Mouse (Mus musculus) liver, postnatal 0 days (tissue): ENCODE results near the gene Dock1. TPM values are rescaled to one million over a fixed set of nuclear protein-coding genes. Genes with fewer than 3 reads are reported as not detected.

Experiments used
- ATAC-seq: fragments of 200-750 bp; cut with Nextera tagmentation; 2 replicates; pipeline ENCODE4 v1.8.0; 2017; ENCODE audit warnings: mild to moderate bottlenecking, moderate library complexity
- DNase-seq: peaks from one replicate; pipeline ENCODE4 v3.0.0-alpha.2; 2016
- H3K27ac ChIP-seq: fragments of 300-500 bp; sonication (generic); 2 replicates; pipeline ENCODE4 v1.5.1; 2014; ENCODE audit warnings: antibody characterized with exemption, moderate library complexity, mild to moderate bottlenecking, low read depth
- H3K27me3 ChIP-seq: fragments of 300-500 bp; sonication (generic); 2 replicates; pipeline ENCODE4 v1.6.1; 2014; ENCODE audit warnings: low read length, control low read depth, mixed read lengths; ENCODE audit not compliant: insufficient read depth
- H3K36me3 ChIP-seq: fragments of 300-500 bp; sonication (generic); replicated peaks from 2 replicates; pipeline ENCODE4 v1.6.1; 2014; ENCODE audit warnings: mild to moderate bottlenecking, control low read depth, low read length, moderate library complexity, mixed read lengths; ENCODE audit not compliant: insufficient read depth
- H3K4me1 ChIP-seq: fragments of 300-500 bp; sonication (generic); 2 replicates; pipeline ENCODE4 v1.6.1; 2014; ENCODE audit warnings: antibody characterized with exemption, mild to moderate bottlenecking, control low read depth; ENCODE audit not compliant: insufficient read depth
- H3K4me2 ChIP-seq: fragments of 300-500 bp; sonication (generic); 2 replicates; pipeline ENCODE4 v1.6.1; 2014; ENCODE audit warnings: low read depth, mild to moderate bottlenecking, low read length, moderate library complexity, mixed read lengths
- H3K4me3 ChIP-seq: fragments of 300-500 bp; sonication (generic); 2 replicates; pipeline ENCODE4 v1.5.1; 2014; ENCODE audit warnings: low read depth, low read length
- H3K9ac ChIP-seq: fragments of 300-500 bp; sonication (generic); replicated peaks from 2 replicates; pipeline ENCODE4 v1.6.1; 2014; ENCODE audit warnings: mild to moderate bottlenecking, moderate library complexity
- H3K9me3 ChIP-seq: fragments of 300-500 bp; sonication (generic); 2 replicates; pipeline ENCODE4 v1.6.1; 2016; ENCODE audit warnings: mild to moderate bottlenecking, control low read depth, low read length, mixed read lengths
- CTCF ChIP-seq: sonication (generic); IDR thresholded peaks from 2 replicates; pipeline ENCODE4 v1.5.1; 2016; ENCODE audit warnings: antibody characterized with exemption, low read depth
- EP300 ChIP-seq: IDR thresholded peaks from 2 replicates; pipeline ENCODE4 v1.6.1; 2016; ENCODE audit warnings: antibody characterized with exemption, low read depth, mild to moderate bottlenecking
- WGBS: fragments of 180-500 bp; shearing (Covaris S2); extraction: QIAGEN DNeasy Blood & Tissue Kit; methylation state at CpG from one replicate; pipeline ENCODE4 v1.1.7; 2014; ENCODE audit not compliant: insufficient replicate concordance; 5-methylcytosine and 5-hydroxymethylcytosine counted together
- polyA plus RNA-seq: library from polyadenylated mRNA; unstranded; fragments of >200 nt; fragmentation: Nextera tagmentation; extraction: Ambion mirVana; gene quantifications from 2 replicates; pipeline ENCODE4 v1.2.1, GENCODE M21; 2015

The Dock1 gene
- polyA plus RNA-seq, 1 experiment from 2014 or later = 3.2 TPM

- WGBS = 80% methylated on average over 5 of the region's 5 CpGs
- no peak overlapping the region for H3K9ac ChIP-seq
- TF ChIP-seq EP300 = no peak
- no peak for TF ChIP-seq CTCF
- H3K4me1 ChIP-seq = peaks cover 10% of the 10 kb centered on the region
- no peaks in the 10 kb centered on the region for H3K9me3 ChIP-seq
- no peaks in the 10 kb centered on the region for H3K27me3 ChIP-seq
- no peak overlapping the region for H3K27ac ChIP-seq
- H3K4me2 ChIP-seq = no peak overlapping the region
- H3K4me3 ChIP-seq = no peak overlapping the region
- no peak for ATAC-seq
- DNase-seq = no peak
- no peaks in the 10 kb centered on the region; the same call in 1 of the 2 replicates for H3K36me3 ChIP-seq
These were observed 148.0 kb downstream of the Dock1 start for GRCm38 (mm10) chr7:134818471-134818870.

- 60% methylated on average over 1 of the region's 1 CpGs for WGBS
- Histone ChIP-seq H3K27ac (no peak overlapping the region), H3K9me3 (no peaks in the 10 kb centered on the region), H3K9ac (no peak overlapping the region), H3K27me3 (no peaks in the 10 kb centered on the region), H3K4me1 (peaks cover 10% of the 10 kb centered on the region), H3K4me3 (no peak overlapping the region), H3K4me2 (no peak overlapping the region), H3K36me3 (no peaks in the 10 kb centered on the region)
- no peak for TF ChIP-seq EP300
- TF ChIP-seq CTCF = no peak
- DNase-seq = no peak
- ATAC-seq = no peak
These were observed 150.8 kb downstream of the Dock1 start for GRCm38 (mm10) chr7:134821264-134821663.

- Histone ChIP-seq H3K27me3 (no peaks in the 10 kb centered on the region), H3K9me3 (no peaks in the 10 kb centered on the region), H3K36me3 (no peaks in the 10 kb centered on the region), H3K4me1 (peaks cover 10% of the 10 kb centered on the region), H3K4me3 (no peak overlapping the region), H3K9ac (no peak overlapping the region), H3K27ac (no peak overlapping the region), H3K4me2 (no peak overlapping the region)
- WGBS = 58% methylated on average over 3 of the region's 3 CpGs
- no peak for TF ChIP-seq EP300
- no peak for TF ChIP-seq CTCF
- DNase-seq = no peak
- ATAC-seq = no peak
These were observed 151.6 kb downstream of the Dock1 start for GRCm38 (mm10) chr7:134822006-134822405.

GRCm38 (mm10) chr7:134823891-134824290 lies 153.4 kb downstream of the Dock1 start:
- H3K4me3 ChIP-seq = no peak overlapping the region
- no peaks in the 10 kb centered on the region for H3K27me3 ChIP-seq
- H3K4me2 ChIP-seq = no peak overlapping the region
- no peak overlapping the region for H3K9ac ChIP-seq
- DNase-seq = no peak
- TF ChIP-seq EP300 (no peak), CTCF (no peak)
- no peaks in the 10 kb centered on the region for H3K9me3 ChIP-seq
- WGBS = 81% methylated on average over 4 of the region's 4 CpGs
- H3K4me1 ChIP-seq = peaks cover 10% of the 10 kb centered on the region
- no peak for ATAC-seq
- H3K27ac ChIP-seq = no peak overlapping the region
- no peaks in the 10 kb centered on the region for H3K36me3 ChIP-seq

- 75% methylated on average over 2 of the region's 2 CpGs for WGBS
- H3K4me1 ChIP-seq = no peaks in the 10 kb centered on the region
- H3K9me3 ChIP-seq = no peaks in the 10 kb centered on the region
- H3K27me3 ChIP-seq = no peaks in the 10 kb centered on the region
- no peaks in the 10 kb centered on the region for H3K36me3 ChIP-seq
- DNase-seq (no peak), ATAC-seq (no peak)
- H3K4me2 ChIP-seq = no peak overlapping the region
- no peak overlapping the region for H3K9ac ChIP-seq
- TF ChIP-seq EP300 = no peak
- no peak for TF ChIP-seq CTCF
- H3K27ac ChIP-seq = no peak overlapping the region
- no peak overlapping the region for H3K4me3 ChIP-seq
These were observed 169.6 kb downstream of the Dock1 start for GRCm38 (mm10) chr7:134840066-134840465.

DNA sequence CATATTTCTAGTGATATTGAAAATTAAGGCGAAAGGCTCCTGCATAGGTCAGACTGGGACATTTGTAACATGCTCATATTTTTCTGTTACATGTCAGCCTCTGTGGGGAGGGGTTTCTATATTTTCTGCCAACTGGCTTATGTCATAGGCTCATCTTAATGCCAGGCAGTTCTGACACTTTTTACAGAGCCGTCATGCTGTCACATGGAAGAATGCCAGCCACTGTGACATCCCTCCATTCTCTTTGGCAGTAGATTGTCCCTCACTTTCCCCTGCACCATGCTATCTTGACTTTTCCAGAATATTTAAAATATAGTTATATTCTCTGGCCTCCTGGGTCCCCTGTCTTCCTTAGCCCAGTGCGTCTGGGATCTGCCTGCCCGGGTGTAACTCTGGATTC lies 172.3 kb downstream of the Dock1 start:
- Histone ChIP-seq H3K4me1 (no peaks in the 10 kb centered on the region), H3K4me3 (no peak overlapping the region), H3K27ac (no peak overlapping the region), H3K4me2 (no peak overlapping the region), H3K27me3 (no peaks in the 10 kb centered on the region), H3K9ac (no peak overlapping the region), H3K9me3 (no peaks in the 10 kb centered on the region), H3K36me3 (no peaks in the 10 kb centered on the region)
- DNase-seq (no peak), ATAC-seq (no peak)
- TF ChIP-seq EP300 (no peak), CTCF (no peak)
- WGBS = 79% methylated on average over 4 of the region's 4 CpGs

DNA sequence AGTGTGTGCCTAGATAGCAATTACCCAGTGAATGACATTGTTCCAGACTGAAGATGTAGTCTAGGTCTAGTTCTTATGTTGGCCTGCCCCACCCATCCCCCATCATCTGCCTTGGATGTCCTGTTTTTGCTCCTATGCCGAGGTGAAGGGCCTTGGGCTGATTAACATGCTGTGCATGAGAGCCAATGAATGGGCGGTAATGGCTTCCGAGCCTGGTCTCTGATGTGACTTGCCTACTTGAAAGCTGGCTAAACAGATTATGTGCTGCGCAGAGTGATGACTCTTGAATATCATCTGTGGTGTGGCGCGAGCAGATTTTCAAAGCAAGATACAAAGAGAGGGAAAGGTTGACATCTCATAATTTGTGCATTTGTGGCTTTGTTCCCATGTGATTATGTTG lies 191.5 kb downstream of the Dock1 start:
- no peak for ATAC-seq
- Histone ChIP-seq H3K4me3 (no peak overlapping the region), H3K9me3 (no peaks in the 10 kb centered on the region), H3K27ac (no peak overlapping the region), H3K36me3 (no peaks in the 10 kb centered on the region), H3K4me2 (no peak overlapping the region), H3K9ac (no peak overlapping the region), H3K4me1 (no peaks in the 10 kb centered on the region), H3K27me3 (no peaks in the 10 kb centered on the region)
- DNase-seq = no peak
- WGBS = 83% methylated on average over 6 of the region's 6 CpGs
- TF ChIP-seq CTCF (no peak), EP300 (no peak)
